Mouse (Mus musculus) layer of hippocampus, postnatal 25 days (tissue): ENCODE measurements at regions not wholly inside any gene's neighbourhood (a gene's known extent, or its start where the extent isn't known, plus 50 kb on each side); places are given as distances from the start of the nearest gene placed in this dataset.

Source experiments
- DNase-seq, 2 experiments: peaks; one replicate each; pipeline ENCODE4 v3.0.0; 2022; ENCODE audit warnings: mixed read lengths in 2 of 2, low spot score in 1 of 2; ENCODE audit errors: extremely low spot score in 1 of 2

GRCm38 (mm10) chr1:71853212-71853611, 200.2 kb upstream of the Fn1 start:
- no peak for DNase-seq

- no peak for DNase-seq
Observed at GRCm38 (mm10) chr1:71851268-71851667, 198.3 kb upstream of the Fn1 start.

GRCm38 (mm10) chr1:71848656-71849055, 195.7 kb upstream of the Fn1 start:
- no peak for DNase-seq

- no peak for DNase-seq
Observed at GRCm38 (mm10) chr1:71844938-71845685, 192.1 kb upstream of the Fn1 start.

GRCm38 (mm10) chr1:71837764-71838163, 184.8 kb upstream of the Fn1 start:
- DNase-seq: no peak

GRCm38 (mm10) chr1:71837039-71837648, 184.1 kb upstream of the Fn1 start:
- DNase-seq: no peak

- DNase-seq: no peak
Observed at GRCm38 (mm10) chr1:71830379-71830778, 177.4 kb upstream of the Fn1 start.

GRCm38 (mm10) chr1:71824410-71824809, 171.4 kb upstream of the Fn1 start:
- no peak for DNase-seq

GRCm38 (mm10) chr1:71822123-71822522, 169.1 kb upstream of the Fn1 start:
- no peak for DNase-seq

GRCm38 (mm10) chr1:71821099-71821498, 168.1 kb upstream of the Fn1 start:
- no peak for DNase-seq

GRCm38 (mm10) chr1:71816306-71816705, 163.3 kb upstream of the Fn1 start:
- no peak for DNase-seq

GRCm38 (mm10) chr1:71814141-71814540, 161.1 kb upstream of the Fn1 start:
- no peak for DNase-seq

- no peak for DNase-seq
Observed at GRCm38 (mm10) chr1:71812171-71812695, 159.2 kb upstream of the Fn1 start.

GRCm38 (mm10) chr1:71811196-71811788, 158.3 kb upstream of the Fn1 start:
- DNase-seq: no peak

- DNase-seq: no peak
Observed at GRCm38 (mm10) chr1:71808005-71808404, 155.0 kb upstream of the Fn1 start.

GRCm38 (mm10) chr1:71807586-71807985, 154.6 kb upstream of the Fn1 start:
- no peak for DNase-seq

- DNase-seq: no peak
Observed at GRCm38 (mm10) chr1:71801283-71802066, 148.5 kb upstream of the Fn1 start.

- DNase-seq: no peak
Observed at GRCm38 (mm10) chr1:71800581-71800980, 147.6 kb upstream of the Fn1 start.

- DNase-seq: no peak
Observed at GRCm38 (mm10) chr1:71798636-71799035, 145.6 kb upstream of the Fn1 start.

- DNase-seq: no peak
Observed at GRCm38 (mm10) chr1:71788408-71788807, 135.4 kb upstream of the Fn1 start.

GRCm38 (mm10) chr1:71784880-71785279, 131.9 kb upstream of the Fn1 start:
- no peak for DNase-seq
